Mouse (Mus musculus): ENCODE data around the gene Rcn3. TPM values are rescaled to one million over a fixed set of nuclear protein-coding genes. Genes with fewer than 3 reads are reported as not detected.

Gene Rcn3
- polyA plus RNA-seq, 1 experiment = 3.1 TPM

GRCm38 (mm10) chr7:45077322-45077721, 14.7 kb downstream of the Rcn3 start:
- H3K4me3 ChIP-seq (ENCODE audit: insufficient read depth, low read length) = no peak overlapping the region
- H3K27ac ChIP-seq (ENCODE audit: insufficient read depth, low read depth, low read length) = no peak overlapping the region
- H3K4me1 ChIP-seq (ENCODE audit: control insufficient read depth, insufficient read depth, low read length) = peaks cover 33% of the 10 kb centered on the region
- no peak for TF ChIP-seq POLR2A (IDR thresholded peaks at IDR 0.05; ENCODE audit: borderline replicate concordance, low read depth, low read length)
- TF ChIP-seq CTCF (IDR thresholded peaks at IDR 0.05; ENCODE audit: low read depth, low read length) = no peak

GRCm38 (mm10) chr7:45076501-45076900, 15.5 kb downstream of the Rcn3 start:
- Histone ChIP-seq H3K27ac (ENCODE audit: insufficient read depth, low read depth, low read length) (no peak overlapping the region), H3K4me1 (ENCODE audit: control insufficient read depth, insufficient read depth, low read length) (peaks cover 30% of the 10 kb centered on the region), H3K4me3 (ENCODE audit: insufficient read depth, low read length) (no peak overlapping the region)
- no peak for TF ChIP-seq POLR2A (IDR thresholded peaks at IDR 0.05; ENCODE audit: borderline replicate concordance, low read depth, low read length)
- TF ChIP-seq CTCF (IDR thresholded peaks at IDR 0.05; ENCODE audit: low read depth, low read length) = no peak

GRCm38 (mm10) chr7:45075405-45075804, 16.6 kb downstream of the Rcn3 start:
- H3K4me1 ChIP-seq (ENCODE audit: control insufficient read depth, insufficient read depth, low read length) = peaks cover 21% of the 10 kb centered on the region
- H3K4me3 ChIP-seq (ENCODE audit: insufficient read depth, low read length) = no peak overlapping the region
- TF ChIP-seq POLR2A (IDR thresholded peaks at IDR 0.05; ENCODE audit: borderline replicate concordance, low read depth, low read length) (no peak), CTCF (IDR thresholded peaks at IDR 0.05; ENCODE audit: low read depth, low read length) (0 out of 2 replicates have a peak, but pooled peaks have one; percentile 6)
- H3K27ac ChIP-seq (ENCODE audit: insufficient read depth, low read depth, low read length) = peak overlapping the region; percentile 29

DNA sequence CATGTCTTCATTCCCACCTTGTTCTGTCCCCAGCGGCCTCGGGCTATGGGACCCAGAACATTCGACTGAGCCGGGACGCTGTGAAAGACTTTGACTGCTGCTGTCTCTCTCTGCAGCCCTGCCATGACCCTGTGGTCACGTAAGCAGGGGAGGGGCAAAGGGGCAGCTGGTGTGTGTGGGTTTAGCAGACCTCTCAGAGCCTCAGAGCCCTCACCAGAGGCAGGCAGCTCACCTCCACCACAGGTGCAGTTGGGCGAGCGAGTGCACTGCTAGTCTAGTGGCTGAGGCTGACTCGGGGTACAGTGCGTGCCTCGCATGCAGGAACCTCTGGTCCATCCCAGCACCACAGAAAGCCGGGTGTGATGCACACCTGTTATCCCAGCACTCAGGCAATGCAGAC, 18.1 kb downstream of the Rcn3 start:
- no peak overlapping the region for H3K27ac ChIP-seq (ENCODE audit: insufficient read depth, low read depth, low read length)
- TF ChIP-seq POLR2A (IDR thresholded peaks at IDR 0.05; ENCODE audit: borderline replicate concordance, low read depth, low read length) (no peak), CTCF (IDR thresholded peaks at IDR 0.05; ENCODE audit: low read depth, low read length) (no peak)
- H3K4me1 ChIP-seq (ENCODE audit: control insufficient read depth, insufficient read depth, low read length) = peaks cover 21% of the 10 kb centered on the region
- no peak overlapping the region for H3K4me3 ChIP-seq (ENCODE audit: insufficient read depth, low read length)

GRCm38 (mm10) chr7:45073171-45073707, 18.8 kb downstream of the Rcn3 start:
- H3K27ac ChIP-seq (ENCODE audit: insufficient read depth, low read depth, low read length) = no peak overlapping the region
- no peak for TF ChIP-seq CTCF (IDR thresholded peaks at IDR 0.05; ENCODE audit: low read depth, low read length)
- TF ChIP-seq POLR2A (IDR thresholded peaks at IDR 0.05; ENCODE audit: borderline replicate concordance, low read depth, low read length) = no peak
- peaks cover 25% of the 10 kb centered on the region for H3K4me1 ChIP-seq (ENCODE audit: control insufficient read depth, insufficient read depth, low read length)
- no peak overlapping the region for H3K4me3 ChIP-seq (ENCODE audit: insufficient read depth, low read length)

- no peak for TF ChIP-seq POLR2A (IDR thresholded peaks at IDR 0.05; ENCODE audit: borderline replicate concordance, low read depth, low read length)
- TF ChIP-seq CTCF (IDR thresholded peaks at IDR 0.05; ENCODE audit: low read depth, low read length) = no peak
- H3K27ac ChIP-seq (ENCODE audit: insufficient read depth, low read depth, low read length) = no peak overlapping the region
- H3K4me3 ChIP-seq (ENCODE audit: insufficient read depth, low read length) = no peak overlapping the region
- H3K4me1 ChIP-seq (ENCODE audit: control insufficient read depth, insufficient read depth, low read length) = peaks cover 25% of the 10 kb centered on the region
Measured at GRCm38 (mm10) chr7:45072230-45072629, 19.8 kb downstream of the Rcn3 start.

- Histone ChIP-seq H3K4me1 (ENCODE audit: control insufficient read depth, insufficient read depth, low read length) (peaks cover 16% of the 10 kb centered on the region), H3K4me3 (ENCODE audit: insufficient read depth, low read length) (no peak overlapping the region)
- TF ChIP-seq CTCF (IDR thresholded peaks at IDR 0.05; ENCODE audit: low read depth, low read length) (no peak), POLR2A (IDR thresholded peaks at IDR 0.05; ENCODE audit: borderline replicate concordance, low read depth, low read length) (no peak)
Measured at GRCm38 (mm10) chr7:45069671-45070070, 22.4 kb downstream of the Rcn3 start.

GRCm38 (mm10) chr7:45068000-45068318, 24.1 kb downstream of the Rcn3 start:
- Histone ChIP-seq H3K4me3 (ENCODE audit: insufficient read depth, low read length) (no peak overlapping the region), H3K27ac (ENCODE audit: insufficient read depth, low read depth, low read length) (no peak overlapping the region), H3K4me1 (ENCODE audit: control insufficient read depth, insufficient read depth, low read length) (peaks cover 16% of the 10 kb centered on the region)
- TF ChIP-seq CTCF (IDR thresholded peaks at IDR 0.05; ENCODE audit: low read depth, low read length) (peak; percentile 95), POLR2A (IDR thresholded peaks at IDR 0.05; ENCODE audit: borderline replicate concordance, low read depth, low read length) (no peak)

More at GRCm38 (mm10) chr7:45069671-45070070, 22.4 kb downstream of the Rcn3 start:
- no peak overlapping the region for H3K27ac ChIP-seq (ENCODE audit: insufficient read depth, low read depth, low read length)

- Histone ChIP-seq H3K4me3 (ENCODE audit: insufficient read depth, low read length) (no peak overlapping the region), H3K27ac (ENCODE audit: insufficient read depth, low read depth, low read length) (no peak overlapping the region), H3K4me1 (ENCODE audit: control insufficient read depth, insufficient read depth, low read length) (peaks cover 14% of the 10 kb centered on the region)
- TF ChIP-seq CTCF (IDR thresholded peaks at IDR 0.05; ENCODE audit: low read depth, low read length) = no peak
- no peak for TF ChIP-seq POLR2A (IDR thresholded peaks at IDR 0.05; ENCODE audit: borderline replicate concordance, low read depth, low read length)
Measured at GRCm38 (mm10) chr7:45067190-45067999, 24.6 kb downstream of the Rcn3 start.

DNA sequence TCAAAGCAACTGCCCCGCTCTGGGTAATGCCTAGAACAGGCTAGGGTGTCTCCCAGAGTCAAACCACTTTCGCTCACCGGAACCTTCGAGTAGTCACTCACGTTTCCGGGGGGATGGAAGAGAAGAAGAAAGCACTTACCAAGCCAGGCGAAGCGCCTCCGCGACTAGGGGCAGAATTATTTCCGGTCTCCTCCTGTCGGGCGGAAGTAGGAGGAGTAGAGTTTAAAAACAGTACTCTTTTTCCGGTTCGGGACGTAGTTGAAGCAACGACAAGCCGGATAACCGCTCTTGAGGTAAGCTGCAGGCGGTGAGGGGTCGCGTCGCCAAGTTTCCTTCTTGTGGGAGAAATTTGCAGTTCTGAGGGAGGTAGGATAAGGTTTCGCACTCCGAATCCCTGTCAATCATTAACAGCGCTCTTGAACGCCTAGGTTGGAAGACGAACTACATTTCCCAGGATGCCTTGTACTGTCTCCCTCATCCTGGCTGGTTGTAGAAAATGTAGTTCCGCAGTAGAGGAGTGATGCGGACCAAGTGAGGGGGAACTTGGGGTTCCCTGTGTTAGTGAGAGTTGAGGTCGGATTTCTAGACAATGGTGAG, 29.7 kb downstream of the Rcn3 start, which contains the start of the genes Nosip and Prrg2:
TSS of gene Nosip (plus strand) at position 191 of the 597 bp plus-strand sequence.
TSS of gene Prrg2 (minus strand) at position 439 of the 597 bp plus-strand sequence.
- peaks cover 17% of the 10 kb centered on the region for H3K4me1 ChIP-seq (ENCODE audit: control insufficient read depth, insufficient read depth, low read length)
- H3K27ac ChIP-seq (ENCODE audit: insufficient read depth, low read depth, low read length) = peak within 1 kb of the TSS; percentile 95
- H3K4me3 ChIP-seq (ENCODE audit: insufficient read depth, low read length) = peak within 1 kb of the TSS; percentile 95
- TF ChIP-seq POLR2A (IDR thresholded peaks at IDR 0.05; ENCODE audit: borderline replicate concordance, low read depth, low read length) = no peak
- TF ChIP-seq CTCF (IDR thresholded peaks at IDR 0.05; ENCODE audit: low read depth, low read length) = no peak

Data from bone marrow macrophage, adult 2 months (primary cell).